Mouse (Mus musculus) limb, embryonic 11.5 days (tissue): ENCODE data around the gene Hbb-bt. TPM values are rescaled to one million over a fixed set of nuclear protein-coding genes. Genes with fewer than 3 reads are reported as not detected.
"Not testable (repeated sequence)": the region's sequence is repeated elsewhere in the genome, so short reads cannot be mapped to it uniquely, and the experiment has no call there.

Source experiments
- ATAC-seq: fragments of 200-750 bp; cut with Nextera tagmentation; 2 replicates; pipeline ENCODE4 v1.8.0; 2017; ENCODE audit warnings: low read depth; ENCODE audit not compliant: insufficient number of reproducible peaks, low FRiP score, low TSS enrichment
- DNase-seq: peaks from one replicate; pipeline ENCODE4 v3.0.0-alpha.2; 2015; ENCODE audit warnings: low spot score
- H3K27ac ChIP-seq: fragments of 300-500 bp; sonication (generic); replicated peaks from 2 replicates; pipeline ENCODE4 v1.5.1; 2014; ENCODE audit warnings: low read depth, mild to moderate bottlenecking, low read length
- H3K27me3 ChIP-seq: fragments of 300-500 bp; sonication (generic); 2 replicates; pipeline ENCODE4 v1.6.1; 2014; ENCODE audit warnings: mild to moderate bottlenecking, low read length, mixed read lengths; ENCODE audit not compliant: control insufficient read depth, insufficient read depth
- H3K36me3 ChIP-seq: fragments of 300-500 bp; sonication (generic); 2 replicates; pipeline ENCODE4 v1.6.1; 2014; ENCODE audit warnings: mild to moderate bottlenecking, low read length, moderate library complexity, mixed read lengths; ENCODE audit not compliant: control insufficient read depth, insufficient read depth
- H3K4me1 ChIP-seq: fragments of 300-500 bp; sonication (generic); 2 replicates; pipeline ENCODE4 v1.6.1; 2014; ENCODE audit warnings: low read length, mixed read lengths; ENCODE audit not compliant: control insufficient read depth, insufficient read depth
- H3K4me2 ChIP-seq: fragments of 300-500 bp; sonication (generic); 2 replicates; pipeline ENCODE4 v1.6.1; 2014; ENCODE audit warnings: low read depth, mild to moderate bottlenecking, moderate library complexity; ENCODE audit not compliant: severe bottlenecking
- H3K4me3 ChIP-seq: fragments of 300-500 bp; sonication (generic); 2 replicates; pipeline ENCODE4 v1.5.1; 2014; ENCODE audit warnings: low read depth, low read length
- H3K9ac ChIP-seq: fragments of 300-500 bp; sonication (generic); 2 replicates; pipeline ENCODE4 v1.6.1; 2014; ENCODE audit warnings: mild to moderate bottlenecking, low read length
- H3K9me3 ChIP-seq: fragments of 300-500 bp; sonication (generic); 2 replicates; pipeline ENCODE4 v1.6.1; 2016; ENCODE audit warnings: low read length; ENCODE audit not compliant: control insufficient read depth
- WGBS: fragments of 180-500 bp; shearing (Covaris S2); extraction: QIAGEN DNeasy Blood & Tissue Kit; methylation state at CpG from one replicate; pipeline ENCODE4 v1.1.7; 2014; 5-methylcytosine and 5-hydroxymethylcytosine counted together
- polyA plus RNA-seq: library from polyadenylated mRNA; unstranded; fragments of >200 nt; fragmentation: Nextera tagmentation; extraction: Ambion mirVana; gene quantifications from 2 replicates; pipeline ENCODE4 v1.2.1, GENCODE M21; 2014

Gene Hbb-bt
- polyA plus RNA-seq, 1 experiment from 2014 or later: 565 TPM

DNA sequence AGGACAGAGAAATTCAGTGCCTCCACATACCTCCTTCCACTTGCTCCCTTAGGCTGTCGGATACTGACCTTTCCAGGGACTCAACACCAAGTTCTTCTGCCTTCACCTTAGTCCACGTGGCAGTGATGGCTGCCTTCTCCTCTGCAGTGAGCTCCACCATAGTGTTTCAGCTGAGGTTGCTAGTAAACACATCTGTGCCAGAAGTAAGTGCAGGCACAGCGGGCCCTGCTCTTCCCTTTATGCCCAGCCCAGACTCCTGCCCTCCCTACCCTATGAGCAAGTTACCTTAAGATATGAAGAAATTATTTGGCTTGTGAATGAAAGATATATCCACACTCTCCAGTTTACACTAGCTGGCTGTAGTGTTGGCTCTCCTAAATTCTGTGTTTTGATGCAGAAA, 26.5 kb upstream of the Hbb-bt start, which contains the start of gene Hbb-bh2:
Hbb-bh2 (minus strand) TSS at position 253 of the 400 bp plus-strand sequence.
- H3K4me3 ChIP-seq: no peak within 1 kb of the TSS
- no peak for ATAC-seq
- 76% methylated on average over 3 of the region's 3 CpGs for WGBS

DNA sequence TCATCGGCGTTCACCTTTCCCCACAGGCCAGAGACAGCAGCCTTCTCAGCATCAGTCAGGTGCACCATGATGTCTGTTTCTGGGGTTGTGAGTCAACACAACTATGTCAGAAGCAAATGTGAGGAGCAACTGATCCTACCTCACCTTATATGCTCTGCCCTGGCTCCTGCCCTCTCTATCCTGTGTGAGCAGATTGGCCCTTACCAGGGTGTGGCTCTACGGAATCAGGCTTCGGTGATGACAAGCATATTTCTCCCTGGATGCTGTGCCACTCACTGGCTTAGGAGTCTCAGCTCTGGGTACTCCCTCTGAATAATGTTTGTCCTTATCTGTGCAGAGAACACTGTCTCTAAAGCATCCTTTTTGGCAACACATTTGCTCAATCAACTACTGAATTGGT, 14.0 kb upstream of the Hbb-bt start, which contains the start of gene Hbb-bs:
Hbb-bs (minus strand) TSS at position 289 of the 400 bp plus-strand sequence.
- H3K27ac ChIP-seq: no peak within 1 kb of the TSS
- H3K9me3 ChIP-seq: no peaks in the 10 kb centered on the region
- DNase-seq (no peak), ATAC-seq (no peak)
- no peak within 1 kb of the TSS for H3K4me2 ChIP-seq
- 99% methylated on average over 4 of the region's 4 CpGs for WGBS
- H3K36me3 ChIP-seq: no peaks in the 10 kb centered on the region
- H3K27me3 ChIP-seq: no peaks in the 10 kb centered on the region
- no peak within 1 kb of the TSS for H3K4me3 ChIP-seq
- no peak within 1 kb of the TSS for H3K9ac ChIP-seq
- no peaks in the 10 kb centered on the region for H3K4me1 ChIP-seq

More for the DNA sequence above, 26.5 kb upstream of the Hbb-bt start, which contains the start of gene Hbb-bh2:
- no peak for DNase-seq
- Histone ChIP-seq H3K36me3 (no peaks in the 10 kb centered on the region), H3K27me3 (no peaks in the 10 kb centered on the region), H3K4me1 (no peaks in the 10 kb centered on the region), H3K9ac (no peak within 1 kb of the TSS), H3K4me2 (no peak within 1 kb of the TSS), H3K27ac (no peak within 1 kb of the TSS), H3K9me3 (no peaks in the 10 kb centered on the region)

DNA sequence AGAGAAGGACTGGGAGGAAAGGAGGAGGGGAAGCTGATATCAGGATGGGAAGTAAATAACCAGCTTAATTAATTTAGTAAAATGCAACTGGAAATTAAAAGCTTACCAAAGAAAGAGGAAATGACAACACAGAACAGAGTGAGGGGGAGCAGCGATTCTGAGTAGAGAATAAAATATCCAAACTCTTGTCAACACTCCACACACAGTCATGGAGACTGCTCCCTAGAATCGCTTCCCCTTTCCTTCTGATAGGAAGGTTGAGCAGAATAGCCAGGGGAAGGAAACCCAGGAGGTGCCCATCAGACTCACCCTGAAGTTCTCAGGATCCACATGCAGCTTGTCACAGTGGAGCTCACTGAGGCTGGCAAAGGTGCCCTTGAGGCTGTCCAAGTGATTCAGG, 13.3 kb upstream of the Hbb-bt start:
- H3K9me3 ChIP-seq, H3K4me1 ChIP-seq, H3K4me2 ChIP-seq, H3K9ac ChIP-seq, H3K27me3 ChIP-seq, DNase-seq, H3K36me3 ChIP-seq, H3K4me3 ChIP-seq, ATAC-seq, H3K27ac ChIP-seq: not testable (repeated sequence)
- no CpG with 5 or more reads among the region's 2 CpGs for whole genome bisulfite sequencing

DNA sequence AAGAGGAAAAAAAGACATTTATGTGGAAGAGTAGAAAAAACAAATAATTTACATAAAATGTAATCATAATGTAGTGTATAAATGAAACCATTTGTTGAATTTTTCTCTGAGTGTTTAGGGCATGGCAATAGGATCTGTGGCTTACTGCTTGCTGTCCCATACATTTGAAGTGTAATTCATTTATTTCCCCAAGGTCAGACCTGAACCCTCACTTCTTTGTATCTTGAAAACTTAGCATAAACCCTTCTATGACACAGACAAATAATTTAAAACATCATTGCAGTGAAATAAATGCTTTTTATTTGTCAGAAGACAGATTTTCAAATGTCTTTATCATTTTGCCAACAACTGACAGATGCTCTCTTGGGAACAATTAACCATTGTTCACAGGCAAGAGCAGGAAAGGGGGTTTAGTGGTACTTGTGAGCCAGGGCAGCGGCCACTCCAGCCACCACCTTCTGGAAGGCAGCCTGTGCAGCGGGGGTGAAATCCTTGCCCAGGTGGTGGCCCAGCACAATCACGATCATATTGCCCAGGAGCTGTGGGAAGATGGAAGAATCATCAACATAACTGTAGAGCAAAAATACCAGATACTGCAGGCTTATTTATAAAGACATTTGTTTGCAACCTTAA, 12.6 kb upstream of the Hbb-bt start:
- no peak for ATAC-seq
- H3K9ac ChIP-seq: no peak overlapping the region
- H3K36me3 ChIP-seq: no peaks in the 10 kb centered on the region
- no peak overlapping the region for H3K27ac ChIP-seq
- H3K4me3 ChIP-seq: no peak overlapping the region
- H3K4me1 ChIP-seq: no peaks in the 10 kb centered on the region
- H3K4me2 ChIP-seq: no peak overlapping the region
- no peaks in the 10 kb centered on the region for H3K27me3 ChIP-seq
- no peak for DNase-seq
- H3K9me3 ChIP-seq: no peaks in the 10 kb centered on the region
- WGBS: 73% methylated on average over 3 of the region's 3 CpGs

DNA sequence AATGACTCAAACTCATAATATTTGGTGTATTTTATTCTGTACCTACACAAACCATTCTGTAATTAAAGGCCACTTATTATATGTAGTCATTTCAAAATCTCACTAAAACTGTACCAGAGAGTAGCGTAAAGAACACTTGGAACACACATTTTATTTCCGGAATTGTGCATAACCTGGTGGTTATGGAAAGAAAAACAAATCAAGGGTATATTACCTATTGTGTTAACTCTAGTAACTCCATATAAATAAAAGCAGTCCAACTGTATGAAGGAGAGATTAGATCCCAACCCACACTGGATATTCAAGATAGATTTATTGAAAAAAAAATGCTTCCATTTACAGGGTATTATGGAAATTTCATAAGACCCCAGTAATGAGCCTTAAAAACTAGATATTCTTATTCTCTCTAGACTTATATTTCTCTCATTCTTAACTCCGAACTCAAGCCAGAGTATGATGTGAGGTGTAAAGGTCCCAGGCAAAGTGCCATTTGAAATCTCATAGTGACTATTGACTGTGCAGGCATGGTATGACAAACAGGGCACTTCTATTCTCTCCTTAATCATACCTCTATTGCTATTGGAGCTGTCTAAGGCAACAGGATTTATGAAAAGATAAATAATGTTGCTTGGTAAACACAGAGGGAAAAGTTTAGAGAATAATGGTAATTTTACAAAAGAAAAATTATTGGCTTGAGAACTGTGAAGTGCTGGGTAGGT, 11.9 kb upstream of the Hbb-bt start:
- 93% methylated on average over 3 of the region's 3 CpGs for WGBS
- H3K9me3 ChIP-seq: no peaks in the 10 kb centered on the region
- no peak overlapping the region for H3K4me3 ChIP-seq
- H3K36me3 ChIP-seq: no peaks in the 10 kb centered on the region
- ATAC-seq (no peak), DNase-seq (no peak)
- H3K27ac ChIP-seq: no peak overlapping the region
- no peaks in the 10 kb centered on the region for H3K4me1 ChIP-seq
- no peak overlapping the region for H3K9ac ChIP-seq
- H3K27me3 ChIP-seq: no peaks in the 10 kb centered on the region
- no peak overlapping the region for H3K4me2 ChIP-seq

DNA sequence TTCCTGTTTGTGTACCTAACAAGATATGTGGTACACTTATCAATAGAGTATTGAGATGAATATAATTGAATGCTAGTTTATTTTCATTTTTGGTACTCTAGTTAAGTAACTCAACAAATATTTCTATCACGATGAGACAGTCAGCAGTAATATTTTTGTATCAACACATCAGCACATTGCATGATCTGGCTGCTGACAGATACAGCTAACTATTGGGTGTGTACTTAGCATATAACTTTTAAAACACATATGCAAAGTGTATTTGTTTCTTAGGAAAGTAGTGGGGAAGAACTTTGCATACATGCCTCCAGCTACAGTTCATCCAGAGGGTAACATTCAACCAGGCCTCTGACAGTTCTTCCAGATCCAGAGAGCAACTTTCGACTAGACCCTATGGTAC, 10.8 kb upstream of the Hbb-bt start:
- no peaks in the 10 kb centered on the region for H3K27me3 ChIP-seq
- no peak for DNase-seq
- H3K9ac ChIP-seq: no peak overlapping the region
- no peaks in the 10 kb centered on the region for H3K36me3 ChIP-seq
- WGBS: 90% methylated on average over 2 of the region's 2 CpGs
- no peak overlapping the region for H3K4me3 ChIP-seq
- no peak overlapping the region for H3K4me2 ChIP-seq
- H3K4me1 ChIP-seq: no peaks in the 10 kb centered on the region
- no peak for ATAC-seq
- H3K9me3 ChIP-seq: no peaks in the 10 kb centered on the region
- H3K27ac ChIP-seq: no peak overlapping the region

DNA sequence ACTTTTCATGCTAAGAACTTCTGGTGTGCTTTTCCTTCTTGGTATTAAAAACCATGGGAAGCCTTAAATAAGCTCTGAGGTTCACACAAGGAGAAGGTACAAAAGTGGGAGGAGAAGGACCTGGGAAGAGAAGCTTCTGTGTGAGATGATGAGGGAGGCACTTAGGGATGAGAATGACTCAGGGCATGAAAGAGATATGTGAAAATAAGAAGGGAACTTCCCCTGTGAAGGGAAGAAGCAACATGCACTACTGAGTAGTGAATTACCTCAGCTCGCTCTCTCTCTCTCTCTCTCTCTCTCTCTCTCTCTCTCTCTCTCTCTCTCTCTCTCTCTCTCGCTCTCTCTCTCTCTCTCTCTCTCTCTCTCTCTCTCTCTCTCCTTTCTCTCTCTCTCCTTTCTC, 1.3 kb upstream of the Hbb-bt start:
- not testable (repeated sequence) for H3K4me2 ChIP-seq, H3K4me1 ChIP-seq, DNase-seq, ATAC-seq, H3K27ac ChIP-seq, H3K9ac ChIP-seq, H3K4me3 ChIP-seq, H3K9me3 ChIP-seq, H3K27me3 ChIP-seq, H3K36me3 ChIP-seq
- 83% methylated on average over 1 of the region's 2 CpGs for WGBS

DNA sequence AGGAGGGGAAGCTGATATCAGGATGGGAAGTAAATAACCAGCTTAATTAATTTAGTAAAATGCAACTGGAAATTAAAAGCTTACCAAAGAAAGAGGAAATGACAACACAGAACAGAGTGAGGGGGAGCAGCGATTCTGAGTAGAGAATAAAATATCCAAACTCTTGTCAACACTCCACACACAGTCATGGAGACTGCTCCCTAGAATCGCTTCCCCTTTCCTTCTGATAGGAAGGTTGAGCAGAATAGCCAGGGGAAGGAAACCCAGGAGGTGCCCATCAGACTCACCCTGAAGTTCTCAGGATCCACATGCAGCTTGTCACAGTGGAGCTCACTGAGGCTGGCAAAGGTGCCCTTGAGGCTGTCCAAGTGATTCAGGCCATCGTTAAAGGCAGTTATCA, 644 bp downstream of the Hbb-bt start:
- H3K27ac ChIP-seq, DNase-seq, H3K27me3 ChIP-seq, H3K36me3 ChIP-seq, H3K4me2 ChIP-seq, ATAC-seq, H3K9me3 ChIP-seq, H3K9ac ChIP-seq, H3K4me1 ChIP-seq, H3K4me3 ChIP-seq: not testable (repeated sequence)
- no CpG with 5 or more reads among the region's 3 CpGs for WGBS
